Mouse (Mus musculus) natural killer cell, adult 2 months (primary cell): ENCODE results near the gene Ceacam13.
"Not testable (repeated sequence)": the region's sequence is repeated elsewhere in the genome, so short reads cannot be mapped to it uniquely, and the experiment has no call there.

Source experiments
- DNase-seq, 2 experiments: peaks; one replicate each; pipeline ENCODE4 v3.0.0; 2022; ENCODE audit warnings: low spot score in 2 of 2

Gene Ceacam13

GRCm38 (mm10) chr7:18009589-18009988, at the start of gene Ceacam13:
Gene Ceacam13, plus strand, starts transcription at chr7:18009889.
- DNase-seq = no peak

DNA sequence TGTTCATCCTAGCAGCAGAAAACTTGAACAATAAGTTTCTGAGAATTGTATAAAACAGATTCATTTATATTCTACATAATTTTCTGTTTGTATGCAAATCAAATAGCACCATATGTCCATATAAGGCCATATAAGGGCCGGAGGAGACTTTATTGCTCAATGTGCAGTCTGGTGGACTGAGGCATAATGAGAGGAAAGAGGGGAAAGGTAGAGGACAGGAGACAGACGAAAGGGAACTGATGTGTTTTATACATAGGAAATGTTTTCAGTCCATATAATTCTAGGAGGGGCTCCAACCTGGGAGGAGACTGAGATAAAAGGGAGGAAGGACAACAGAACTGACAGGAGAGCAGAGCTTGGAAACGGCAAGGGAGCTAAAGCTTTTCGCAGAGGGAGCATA, 37.9 kb upstream of the Ceacam13 start, which contains the start of gene Ceacam11:
TSS of gene Ceacam11 (plus strand) at position 301 of the 400 bp plus-strand sequence.
- DNase-seq = no peak

DNA sequence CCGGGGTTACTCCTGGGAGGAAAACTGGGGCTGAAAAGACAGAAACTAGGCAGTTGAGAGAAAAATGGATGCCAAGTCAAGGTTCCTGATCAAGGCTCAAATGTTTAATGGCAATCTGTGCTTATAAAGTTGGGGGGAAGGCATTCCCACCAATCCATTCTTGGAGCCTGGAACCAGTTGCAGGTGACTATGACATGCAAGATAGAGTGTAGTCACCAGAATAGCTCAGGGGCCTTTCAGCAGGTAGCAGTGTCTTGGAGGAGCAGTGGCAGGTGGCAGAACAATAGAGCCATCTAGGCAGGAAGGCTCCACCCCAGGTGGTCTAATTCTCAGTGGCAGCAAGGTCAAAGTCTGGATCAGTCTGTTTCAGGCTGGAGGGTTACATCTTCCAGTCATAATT, 8.6 kb upstream of the Ceacam13 start:
- DNase-seq = not testable (repeated sequence)

DNA sequence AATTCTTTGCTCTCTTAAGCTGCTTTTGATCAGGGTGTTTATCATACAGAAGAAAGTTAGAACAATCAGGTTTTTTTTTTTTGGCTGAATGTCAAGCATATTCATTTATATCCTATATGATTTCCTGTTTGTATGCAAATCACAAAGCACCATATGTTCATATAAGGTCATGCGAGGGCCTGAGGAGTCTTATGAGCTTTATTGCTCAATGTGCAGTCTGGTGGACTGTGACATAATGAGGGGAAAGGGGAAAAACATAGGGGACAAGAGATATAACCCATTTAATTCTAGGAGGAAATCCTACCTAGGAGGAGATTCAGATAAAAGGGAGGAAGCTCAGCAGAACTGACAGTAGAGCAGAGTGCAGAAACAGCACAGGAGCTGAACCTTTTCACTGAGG, 55.9 kb downstream of the Ceacam13 start, which contains the start of gene Ceacam12:
TSS of gene Ceacam12 (plus strand) at position 301 of the 400 bp plus-strand sequence.
- no peak for DNase-seq
